Mouse (Mus musculus): ENCODE data around the gene Wfdc12. TPM values are rescaled to one million over a fixed set of nuclear protein-coding genes. Genes with fewer than 3 reads are reported as not detected.

Wfdc12 gene
- polyA plus RNA-seq, 1 experiment from 2014 or later, result 0.55 TPM

- no peak overlapping the region for H3K4me3 ChIP-seq (replicated peaks)
- no peaks in the 10 kb centered on the region; the same call in 1 of the 2 replicates for H3K4me1 ChIP-seq
- no peaks in the 10 kb centered on the region for H3K36me3 ChIP-seq
- H3K27me3 ChIP-seq, result no peaks in the 10 kb centered on the region
- 87% methylated on average over 5 of the region's 5 CpGs for WGBS
- no peak overlapping the region for H3K9ac ChIP-seq
- H3K4me2 ChIP-seq, result no peak overlapping the region
- no peaks in the 10 kb centered on the region for H3K9me3 ChIP-seq (replicated peaks)
- no peak overlapping the region for H3K27ac ChIP-seq
- no peak for ATAC-seq (replicated peaks; ENCODE audit: low FRiP score)
Measured at GRCm38 (mm10) chr2:164195971-164196699, 5.7 kb upstream of the Wfdc12 start.

DNA sequence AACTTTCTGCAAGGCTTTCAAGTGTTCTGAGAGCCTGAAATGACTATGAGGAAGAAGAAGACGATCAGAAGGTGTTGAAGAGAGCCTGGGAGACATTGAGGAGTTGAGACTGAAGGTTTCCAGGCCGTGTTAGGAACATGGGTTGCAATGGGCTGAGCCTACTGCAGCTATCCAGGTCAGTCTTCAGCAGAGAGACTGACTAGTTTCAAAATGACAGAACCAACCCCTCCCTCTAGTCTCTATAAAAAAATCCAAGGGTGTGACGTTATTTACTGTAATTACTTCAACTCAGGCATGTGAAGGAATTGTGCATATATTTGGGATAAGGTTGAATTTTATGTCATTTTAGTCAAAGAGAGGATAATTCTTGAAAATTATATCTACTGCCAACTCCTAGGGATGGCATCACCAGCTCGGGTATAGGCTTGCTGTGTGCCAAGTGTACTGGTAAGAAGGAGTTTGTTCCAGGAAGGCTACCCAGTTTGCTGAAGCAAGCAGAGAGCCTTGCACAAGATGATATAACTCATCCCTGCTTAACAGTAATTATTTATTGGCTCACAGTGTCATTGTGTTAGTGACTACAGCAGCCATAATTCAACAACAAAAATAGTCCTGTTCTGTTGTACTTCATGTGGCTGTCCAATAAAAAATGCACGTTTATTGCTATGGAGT is 4.7 kb upstream of the Wfdc12 start:
- no peaks in the 10 kb centered on the region; the same call in 1 of the 2 replicates for H3K4me1 ChIP-seq
- no peak overlapping the region for H3K4me2 ChIP-seq
- no peaks in the 10 kb centered on the region for H3K36me3 ChIP-seq
- no peak for ATAC-seq (replicated peaks; ENCODE audit: low FRiP score)
- H3K9me3 ChIP-seq (replicated peaks), result no peaks in the 10 kb centered on the region
- H3K27ac ChIP-seq, result no peak overlapping the region
- WGBS, result 72% methylated on average over 5 of the region's 5 CpGs
- H3K4me3 ChIP-seq (replicated peaks), result no peak overlapping the region
- H3K27me3 ChIP-seq, result no peaks in the 10 kb centered on the region
- no peak overlapping the region for H3K9ac ChIP-seq

DNA sequence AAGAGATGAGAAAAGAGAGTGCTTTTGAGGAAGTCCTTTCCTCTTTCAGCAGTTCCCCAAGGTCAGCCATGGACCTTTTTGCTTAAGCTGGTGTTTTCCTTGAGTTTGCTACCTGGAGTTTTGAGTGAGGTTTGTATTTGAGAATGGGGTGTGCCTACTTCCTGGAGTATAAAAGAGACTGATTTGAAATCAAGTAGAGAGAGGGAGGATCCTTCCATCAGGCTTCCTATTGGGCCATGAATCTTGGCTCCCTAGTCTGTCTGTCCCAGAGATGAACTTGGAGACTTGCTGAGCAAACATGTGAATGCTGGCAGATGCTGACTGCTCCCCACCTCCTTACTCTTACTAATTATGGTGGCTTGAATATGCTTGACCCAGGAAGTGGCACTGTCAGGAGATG is 1.9 kb upstream of the Wfdc12 start:
- Histone ChIP-seq H3K4me3 (replicated peaks) (no peak overlapping the region), H3K4me2 (no peak overlapping the region), H3K9me3 (replicated peaks) (no peaks in the 10 kb centered on the region), H3K4me1 (no peaks in the 10 kb centered on the region), H3K27me3 (no peaks in the 10 kb centered on the region), H3K9ac (no peak overlapping the region), H3K27ac (no peak overlapping the region), H3K36me3 (no peaks in the 10 kb centered on the region)
- no peak for ATAC-seq (replicated peaks; ENCODE audit: low FRiP score)

DNA sequence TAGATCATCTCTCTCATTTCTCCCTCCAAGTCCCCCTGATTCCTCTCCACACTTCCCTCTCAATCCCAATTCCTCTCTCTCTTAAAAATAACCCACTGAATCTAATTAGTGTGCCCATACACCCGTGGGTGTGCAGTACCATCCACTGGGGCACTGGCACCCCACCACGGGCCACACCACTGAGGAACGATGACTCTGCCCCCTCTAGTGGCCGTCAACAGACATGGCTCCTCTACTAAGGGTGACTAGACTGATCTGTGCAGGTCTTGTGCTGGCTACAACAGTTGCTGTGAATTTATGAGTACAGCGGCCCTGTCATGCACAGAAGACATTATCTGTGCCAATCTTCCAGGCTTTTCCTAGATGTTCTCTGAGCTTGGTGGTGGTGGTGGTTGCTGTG is 1.7 kb downstream of the Wfdc12 start:
- ATAC-seq (replicated peaks; ENCODE audit: low FRiP score), result no peak
- Histone ChIP-seq H3K4me1 (peaks cover 6% of the 10 kb centered on the region; the same call in 1 of the 2 replicates), H3K36me3 (no peaks in the 10 kb centered on the region), H3K27ac (no peak overlapping the region), H3K27me3 (no peaks in the 10 kb centered on the region), H3K9ac (no peak overlapping the region), H3K4me2 (no peak overlapping the region), H3K4me3 (replicated peaks) (no peak overlapping the region), H3K9me3 (replicated peaks) (no peaks in the 10 kb centered on the region)
- 33% methylated on average over 5 of the region's 5 CpGs for WGBS

GRCm38 (mm10) chr2:164184145-164184719 is 6.2 kb downstream of the Wfdc12 start:
- no peak overlapping the region for H3K9ac ChIP-seq
- no peaks in the 10 kb centered on the region for H3K9me3 ChIP-seq (replicated peaks)
- H3K4me3 ChIP-seq (replicated peaks), result no peak overlapping the region
- 43% methylated on average over 9 of the region's 9 CpGs for WGBS
- H3K27me3 ChIP-seq, result no peaks in the 10 kb centered on the region
- no peak overlapping the region for H3K4me2 ChIP-seq
- H3K27ac ChIP-seq, result no peak overlapping the region
- ATAC-seq (replicated peaks; ENCODE audit: low FRiP score), result no peak
- H3K4me1 ChIP-seq, result peaks cover 6% of the 10 kb centered on the region; the same call in 1 of the 2 replicates
- no peaks in the 10 kb centered on the region for H3K36me3 ChIP-seq

- H3K36me3 ChIP-seq, result no peaks in the 10 kb centered on the region
- 39% methylated on average over 9 of the region's 9 CpGs for WGBS
- peaks cover 7% of the 10 kb centered on the region; the same call in 1 of the 2 replicates for H3K4me1 ChIP-seq
- H3K27me3 ChIP-seq, result peaks cover 5% of the 10 kb centered on the region; the same call in 1 of the 2 replicates
- H3K27ac ChIP-seq, result no peak overlapping the region
- no peak overlapping the region for H3K4me2 ChIP-seq
- no peak overlapping the region for H3K4me3 ChIP-seq (replicated peaks)
- ATAC-seq (replicated peaks; ENCODE audit: low FRiP score), result no peak
- no peaks in the 10 kb centered on the region for H3K9me3 ChIP-seq (replicated peaks)
- no peak overlapping the region for H3K9ac ChIP-seq
Measured at GRCm38 (mm10) chr2:164183340-164183739, 7.1 kb downstream of the Wfdc12 start.

- Histone ChIP-seq H3K4me2 (no peak within 1 kb of the TSS), H3K9ac (no peak within 1 kb of the TSS), H3K36me3 (no peaks in the 10 kb centered on the region), H3K4me3 (replicated peaks) (no peak within 1 kb of the TSS), H3K27me3 (peaks cover 10% of the 10 kb centered on the region), H3K27ac (no peak within 1 kb of the TSS), H3K4me1 (peaks cover 13% of the 10 kb centered on the region; the same call in 1 of the 2 replicates), H3K9me3 (replicated peaks) (no peaks in the 10 kb centered on the region)
- WGBS, result 73% methylated on average over 7 of the region's 7 CpGs
- ATAC-seq (replicated peaks; ENCODE audit: low FRiP score), result no peak
Measured at GRCm38 (mm10) chr2:164182692-164183255, 7.6 kb downstream of the Wfdc12 start, which contains the start of gene Wfdc5. Gene Wfdc5, minus strand, starts transcription at chr2:164182742.

DNA sequence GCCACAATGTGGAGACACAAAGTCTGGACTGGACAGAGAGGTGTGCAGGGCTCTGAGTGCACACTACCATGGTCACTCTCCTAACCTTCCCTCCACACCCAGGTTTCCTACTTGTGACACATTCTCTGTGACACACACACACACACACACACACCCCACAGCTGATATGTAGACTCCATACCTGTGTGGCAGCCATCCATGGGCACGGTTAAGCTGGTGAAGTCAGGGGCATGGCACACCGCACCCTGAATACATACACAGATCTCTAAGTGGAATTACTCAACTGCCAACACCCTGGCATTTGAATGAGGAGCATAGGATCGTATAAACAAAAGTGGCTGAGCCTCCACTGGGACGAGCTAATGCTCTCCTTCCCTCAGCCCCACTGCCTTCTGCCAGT is 9.6 kb downstream of the Wfdc12 start:
- Histone ChIP-seq H3K4me2 (no peak overlapping the region), H3K4me1 (peaks cover 16% of the 10 kb centered on the region; the same call in 1 of the 2 replicates), H3K9me3 (replicated peaks) (no peaks in the 10 kb centered on the region), H3K36me3 (no peaks in the 10 kb centered on the region), H3K27ac (no peak overlapping the region), H3K4me3 (replicated peaks) (no peak overlapping the region), H3K27me3 (peaks cover 26% of the 10 kb centered on the region), H3K9ac (no peak overlapping the region)
- WGBS, result 90% methylated on average over 4 of the region's 4 CpGs
- ATAC-seq (replicated peaks; ENCODE audit: low FRiP score), result no peak

DNA sequence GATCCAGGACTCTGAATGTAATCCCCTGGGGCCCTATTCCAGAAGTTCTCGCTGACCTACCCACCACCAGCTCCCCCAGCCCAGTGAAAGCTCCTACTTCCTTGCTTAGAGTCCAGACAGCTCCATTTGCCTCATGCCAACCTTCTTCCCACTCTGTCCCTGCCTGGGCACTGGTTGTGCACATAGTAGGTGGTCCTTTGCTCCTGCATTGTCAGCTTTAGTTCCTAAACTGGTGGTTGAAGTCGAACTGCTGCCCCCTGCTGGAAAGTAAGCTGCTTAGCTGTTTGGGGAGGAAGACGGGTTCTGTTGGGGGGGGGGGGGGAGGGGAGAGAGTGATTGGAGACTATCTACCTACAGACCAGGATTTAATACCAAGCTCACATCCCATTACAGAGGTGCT is 10.3 kb downstream of the Wfdc12 start:
- WGBS, result 43% methylated on average over 3 of the region's 3 CpGs
- peaks cover 16% of the 10 kb centered on the region; the same call in 1 of the 2 replicates for H3K4me1 ChIP-seq
- H3K27me3 ChIP-seq, result peaks cover 28% of the 10 kb centered on the region
- no peak for ATAC-seq (replicated peaks; ENCODE audit: low FRiP score)
- no peaks in the 10 kb centered on the region for H3K9me3 ChIP-seq (replicated peaks)
- H3K4me2 ChIP-seq, result no peak overlapping the region
- no peaks in the 10 kb centered on the region for H3K36me3 ChIP-seq
- H3K9ac ChIP-seq, result no peak overlapping the region
- H3K27ac ChIP-seq, result no peak overlapping the region
- no peak overlapping the region for H3K4me3 ChIP-seq (replicated peaks)

- H3K9me3 ChIP-seq (replicated peaks), result no peaks in the 10 kb centered on the region
- H3K9ac ChIP-seq, result no peak overlapping the region
- H3K27me3 ChIP-seq, result peaks cover 39% of the 10 kb centered on the region
- no peak for ATAC-seq (replicated peaks; ENCODE audit: low FRiP score)
- 54% methylated on average over 5 of the region's 5 CpGs for WGBS
- no peak overlapping the region for H3K27ac ChIP-seq
- H3K4me1 ChIP-seq, result peaks cover 10% of the 10 kb centered on the region; the same call in 1 of the 2 replicates
- no peak overlapping the region for H3K4me2 ChIP-seq
- H3K4me3 ChIP-seq (replicated peaks), result no peak overlapping the region
- H3K36me3 ChIP-seq, result no peaks in the 10 kb centered on the region
Measured at GRCm38 (mm10) chr2:164177831-164178230, 12.6 kb downstream of the Wfdc12 start.

DNA sequence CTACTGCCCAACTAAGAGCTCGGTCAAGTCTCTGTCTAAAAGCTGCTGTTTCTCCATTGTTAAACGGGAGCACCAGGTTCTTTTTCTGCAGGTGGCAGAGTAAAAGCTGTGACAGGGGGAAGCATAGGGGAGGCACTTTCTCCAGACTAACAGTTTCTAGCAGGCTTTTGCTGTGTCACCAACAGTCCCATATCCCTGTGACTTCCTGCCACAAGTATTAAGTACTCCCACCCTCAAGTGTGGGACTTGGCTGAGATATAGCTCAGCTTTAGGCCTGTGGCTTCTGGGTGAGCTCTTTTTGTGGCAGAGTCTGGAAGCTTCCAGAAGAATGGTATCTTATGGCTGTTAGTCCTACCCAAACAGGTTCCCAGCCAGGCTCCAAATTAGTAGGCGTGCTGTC is 14.6 kb downstream of the Wfdc12 start:
- Histone ChIP-seq H3K27me3 (peaks cover 57% of the 10 kb centered on the region), H3K9ac (no peak overlapping the region), H3K4me3 (replicated peaks) (no peak overlapping the region), H3K4me1 (peaks cover 17% of the 10 kb centered on the region), H3K27ac (no peak overlapping the region), H3K9me3 (replicated peaks) (no peaks in the 10 kb centered on the region), H3K36me3 (no peaks in the 10 kb centered on the region), H3K4me2 (no peak overlapping the region)
- 86% methylated on average over 3 of the region's 3 CpGs for WGBS
- no peak for ATAC-seq (replicated peaks; ENCODE audit: low FRiP score)
